Mouse (Mus musculus) 3T3-L1 (cell line): ENCODE data around the gene Cacna1g.

ENCODE experiments used
- DNase-seq: peaks from one replicate; pipeline ENCODE4 v3.0.0-alpha.2; 2015; ENCODE audit warnings: low read depth, low spot score

The Cacna1g gene

GRCm38 (mm10) chr11:94481963-94482362, 8.0 kb upstream of the Cacna1g start:
- no peak for DNase-seq

GRCm38 (mm10) chr11:94480382-94480781, 6.4 kb upstream of the Cacna1g start:
- DNase-seq: no peak

GRCm38 (mm10) chr11:94477651-94478050, 3.7 kb upstream of the Cacna1g start:
- DNase-seq: no peak

- DNase-seq: no peak
Measured at GRCm38 (mm10) chr11:94475722-94476121, 1.7 kb upstream of the Cacna1g start.

GRCm38 (mm10) chr11:94474544-94474910, 529 bp upstream of the Cacna1g start:
- DNase-seq: no peak

- no peak for DNase-seq
Measured at GRCm38 (mm10) chr11:94472916-94473706, 887 bp downstream of the Cacna1g start.

- DNase-seq: no peak
Measured at GRCm38 (mm10) chr11:94472585-94472915, 1.4 kb downstream of the Cacna1g start.

- DNase-seq: peak; percentile 33
Measured at GRCm38 (mm10) chr11:94471740-94472584, 2.0 kb downstream of the Cacna1g start.

GRCm38 (mm10) chr11:94470391-94470790, 3.6 kb downstream of the Cacna1g start:
- peak; percentile 56 for DNase-seq

- peak; percentile 59 for DNase-seq
Measured at GRCm38 (mm10) chr11:94469136-94470064, 4.6 kb downstream of the Cacna1g start.

- DNase-seq: no peak
Measured at GRCm38 (mm10) chr11:94468582-94469064, 5.4 kb downstream of the Cacna1g start.

- no peak for DNase-seq
Measured at GRCm38 (mm10) chr11:94466333-94466855, 7.6 kb downstream of the Cacna1g start.

GRCm38 (mm10) chr11:94464170-94464569, 9.8 kb downstream of the Cacna1g start:
- DNase-seq: no peak

GRCm38 (mm10) chr11:94461856-94462255, 12.1 kb downstream of the Cacna1g start:
- no peak for DNase-seq

GRCm38 (mm10) chr11:94457001-94457400, 17.0 kb downstream of the Cacna1g start:
- no peak for DNase-seq

- DNase-seq: no peak
Measured at GRCm38 (mm10) chr11:94456347-94456746, 17.7 kb downstream of the Cacna1g start.

- DNase-seq: no peak
Measured at GRCm38 (mm10) chr11:94455161-94455820, 18.7 kb downstream of the Cacna1g start.

- DNase-seq: no peak
Measured at GRCm38 (mm10) chr11:94454756-94455155, 19.2 kb downstream of the Cacna1g start.

GRCm38 (mm10) chr11:94451091-94451773, 22.8 kb downstream of the Cacna1g start:
- DNase-seq: no peak

- no peak for DNase-seq
Measured at GRCm38 (mm10) chr11:94449886-94450285, 24.1 kb downstream of the Cacna1g start.
